Mouse (Mus musculus) cerebellum, postnatal 14 days (tissue): ENCODE measurements around the gene Fam98c.
"Not testable (repeated sequence)": the region's sequence is repeated elsewhere in the genome, so short reads cannot be mapped to it uniquely, and the experiment has no call there.

Source experiments
- DNase-seq, 2 experiments: peaks; one replicate each; pipeline ENCODE4 v3.0.0; 2021; ENCODE audit warnings: mixed read lengths in 2 of 2

The Fam98c gene

DNA sequence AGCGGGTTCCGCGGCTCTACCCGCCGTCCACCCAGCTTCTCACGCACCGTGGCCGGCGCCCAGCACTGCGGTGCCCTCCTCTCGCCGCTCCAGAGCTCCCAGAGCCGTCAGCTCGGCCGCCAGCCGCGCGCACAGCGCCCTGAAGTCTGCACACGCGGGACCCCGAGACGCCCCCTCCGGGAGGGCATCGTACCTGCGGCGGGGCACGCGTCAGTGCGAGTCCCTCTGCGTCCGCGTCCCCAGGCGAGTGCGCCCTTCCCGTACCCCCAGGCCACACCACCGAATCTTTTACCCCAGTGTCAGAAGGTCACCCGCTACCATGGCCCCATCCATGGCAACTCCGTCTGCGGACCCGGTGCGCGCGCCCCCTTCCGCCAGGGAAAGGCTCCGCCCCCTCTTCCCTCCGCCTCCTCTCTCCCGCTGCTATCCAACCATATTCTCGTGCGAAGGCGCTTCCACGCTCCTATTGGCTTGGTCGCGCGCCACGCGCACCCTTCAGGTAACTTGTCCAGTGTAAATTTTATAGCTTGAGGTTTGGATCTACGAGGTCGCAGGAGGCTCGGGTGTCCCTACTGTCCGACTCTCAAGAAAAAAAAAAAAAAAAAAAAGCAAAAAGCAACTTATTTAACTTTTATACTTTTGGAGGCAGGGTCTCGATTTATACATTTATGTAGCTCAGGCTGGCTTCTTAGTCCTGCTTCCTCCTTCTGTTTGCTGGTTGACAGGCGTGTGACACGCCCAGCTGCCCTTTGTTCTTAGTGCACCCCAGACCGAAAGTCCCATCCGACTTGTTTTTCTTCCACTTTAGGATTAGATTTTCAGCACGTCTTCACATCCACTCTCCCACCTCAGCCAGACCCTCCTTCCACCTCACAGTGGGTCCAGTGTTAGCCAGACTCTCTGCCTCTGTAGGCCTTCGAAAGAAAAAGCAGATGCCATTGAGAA lies at the start of gene Fam98c:
TSS of gene Fam98c (minus strand) at position 397 of the 945 bp plus-strand sequence.
- DNase-seq, result peak; percentile 92 to 93

GRCm38 (mm10) chr7:29202577-29202976 lies 46.5 kb upstream of the Fam98c start:
- DNase-seq, result no peak

GRCm38 (mm10) chr7:29194230-29194629 lies 38.2 kb upstream of the Fam98c start:
- DNase-seq, result not testable (repeated sequence)

DNA sequence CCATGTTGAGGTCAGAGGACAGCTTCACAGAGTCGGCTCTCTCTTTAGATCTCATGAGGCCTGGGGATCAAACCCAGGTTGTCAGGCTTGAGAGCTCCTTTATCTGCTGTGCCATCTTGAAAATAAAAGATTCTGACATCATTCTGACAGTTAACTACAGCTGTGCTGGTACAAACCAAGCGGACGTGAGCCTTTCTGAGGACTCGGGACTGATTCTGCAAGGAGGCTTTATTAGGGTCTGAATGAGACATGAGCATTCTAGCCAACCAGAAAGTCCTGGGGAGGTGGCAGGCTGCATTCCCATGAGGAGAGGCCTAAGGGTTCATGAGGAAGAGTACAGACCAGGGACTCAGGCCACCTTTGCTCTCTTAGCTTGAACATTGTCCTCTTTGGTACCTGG lies 25.3 kb upstream of the Fam98c start:
- DNase-seq, result not testable (repeated sequence)

GRCm38 (mm10) chr7:29180854-29181236 lies 24.8 kb upstream of the Fam98c start:
- no peak for DNase-seq

GRCm38 (mm10) chr7:29180077-29180853 lies 24.2 kb upstream of the Fam98c start, which contains the start of gene Psmd8:
Gene Psmd8 (minus strand): TSS chr7:29180701.
- DNase-seq, result peak; percentile 97

DNA sequence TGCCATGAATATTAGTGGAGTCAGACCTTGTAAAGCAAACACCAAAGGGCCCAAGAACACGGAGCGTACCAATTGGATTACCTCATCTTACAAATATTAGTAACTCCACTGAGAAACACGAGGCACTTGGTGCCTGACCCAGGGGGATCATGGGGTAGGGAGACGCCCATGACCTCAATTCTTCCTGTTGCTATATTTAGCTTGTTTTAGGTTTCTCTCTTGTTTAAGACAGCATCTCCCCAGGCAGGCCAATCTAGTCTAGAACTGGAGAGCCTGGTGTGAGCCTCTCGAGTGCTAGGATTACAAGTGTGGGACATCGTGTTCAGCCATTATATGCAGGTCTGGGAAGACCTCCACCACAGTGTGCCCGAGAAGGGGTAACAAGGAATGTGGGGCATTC lies 23.3 kb upstream of the Fam98c start:
- DNase-seq, result no peak

- peak in 1 of 2 experiments; percentile 45 for DNase-seq
These were observed 22.1 kb upstream of the Fam98c start for GRCm38 (mm10) chr7:29178106-29178505.

DNA sequence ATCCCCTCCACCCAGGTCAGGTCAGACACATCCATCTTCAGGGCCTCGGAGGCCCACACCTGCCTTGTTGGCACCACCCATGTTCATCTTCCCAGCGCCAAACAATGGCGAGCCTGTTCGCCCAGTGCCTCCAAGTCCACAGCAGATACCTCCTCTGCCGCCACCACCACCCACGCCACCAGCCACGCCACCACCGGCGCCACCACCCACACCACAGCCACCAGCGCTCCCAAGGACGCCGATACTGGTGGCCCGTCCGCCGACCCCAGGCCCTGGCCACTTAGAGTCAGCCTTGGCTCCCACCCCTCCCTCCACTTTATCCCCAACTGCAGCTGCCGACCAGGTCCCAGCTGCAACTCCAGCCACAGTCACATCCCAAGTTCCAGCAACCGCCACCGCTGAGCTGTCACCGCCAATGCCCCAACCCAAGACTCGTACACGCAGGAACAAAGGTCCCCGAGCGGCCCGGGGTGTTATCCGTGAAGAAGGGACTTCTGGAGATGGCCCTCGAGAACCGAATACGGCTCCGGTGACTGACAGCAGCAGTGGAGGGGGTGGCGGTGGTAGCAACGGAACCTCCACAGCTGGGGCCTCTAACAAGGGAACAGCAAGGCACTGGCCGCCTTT lies 16.5 kb upstream of the Fam98c start:
- DNase-seq, result no peak

DNA sequence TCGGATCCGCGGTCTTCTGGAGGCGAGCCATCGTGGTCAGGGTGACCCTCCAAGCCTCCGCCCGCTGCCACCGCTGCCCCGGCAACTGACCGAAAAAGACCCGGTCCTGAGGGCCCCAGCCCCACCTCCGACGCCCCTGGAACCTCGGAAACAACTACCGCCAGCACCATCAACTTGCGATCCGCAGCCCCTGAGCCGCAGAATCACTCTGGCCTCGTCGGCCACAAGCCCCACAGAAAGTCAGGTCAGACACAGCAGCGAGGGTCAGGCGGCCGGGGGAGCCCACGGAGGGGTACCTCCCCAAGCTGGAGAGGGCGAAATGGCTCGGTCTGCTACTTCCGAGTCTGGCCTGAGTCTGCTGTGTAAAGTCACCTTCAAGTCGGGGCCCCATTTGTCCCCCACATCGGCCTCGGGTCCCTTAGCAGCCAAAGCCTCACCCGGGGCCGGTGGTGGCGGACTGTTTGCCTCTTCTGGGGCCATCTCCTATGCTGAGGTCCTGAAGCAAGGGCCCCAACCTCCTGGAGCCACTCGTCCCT lies 15.6 kb upstream of the Fam98c start:
- DNase-seq, result no peak

- peak in 1 of 2 experiments; percentile 65 for DNase-seq
These were observed 14.9 kb upstream of the Fam98c start for GRCm38 (mm10) chr7:29170755-29171561.

DNA sequence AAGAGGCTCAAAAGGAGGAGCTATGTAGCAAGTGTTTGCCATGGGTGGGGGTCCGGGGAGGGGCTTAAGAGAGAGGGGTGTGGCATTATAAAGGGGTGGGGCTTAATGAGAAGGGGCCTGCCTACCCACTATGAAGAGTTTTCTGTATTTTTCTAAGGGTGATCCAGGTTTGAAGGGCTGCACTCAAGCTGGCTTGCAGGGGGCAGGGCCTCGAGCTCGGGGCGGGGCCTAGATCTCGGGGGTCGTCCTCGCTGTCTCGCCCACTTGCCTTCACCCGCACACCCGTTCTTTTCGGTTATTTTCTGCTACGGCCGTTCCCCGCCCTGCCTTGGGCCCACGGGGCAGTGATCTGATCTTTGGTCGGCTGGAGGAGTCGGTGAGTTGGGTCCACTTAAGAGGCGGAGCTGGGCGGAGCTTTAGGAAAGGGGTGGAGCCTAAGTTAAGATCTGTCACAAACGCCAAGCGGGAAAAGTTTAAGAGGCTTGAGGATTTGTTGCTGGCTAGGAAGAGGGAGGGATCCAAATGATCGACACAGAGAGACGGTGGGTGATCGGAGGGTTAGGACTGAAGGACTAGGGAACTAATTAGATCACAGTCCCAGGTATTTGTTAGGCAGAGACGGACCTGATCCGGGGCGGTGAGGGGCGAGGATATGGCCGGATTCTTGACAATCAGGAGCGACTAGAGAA lies 14.2 kb upstream of the Fam98c start, which contains the start of the genes Ggn and Spred3:
TSS of gene Ggn (plus strand) at position 145 of the 689 bp plus-strand sequence.
TSS of gene Spred3 (minus strand) at position 346 of the 689 bp plus-strand sequence.
- peak; percentile 61 to 68 for DNase-seq

- DNase-seq, result peak; percentile 93 to 95
These were observed 13.4 kb upstream of the Fam98c start for GRCm38 (mm10) chr7:29169231-29170065.

GRCm38 (mm10) chr7:29168791-29169230 lies 12.8 kb upstream of the Fam98c start:
- DNase-seq, result peak; percentile 65 to 72

DNA sequence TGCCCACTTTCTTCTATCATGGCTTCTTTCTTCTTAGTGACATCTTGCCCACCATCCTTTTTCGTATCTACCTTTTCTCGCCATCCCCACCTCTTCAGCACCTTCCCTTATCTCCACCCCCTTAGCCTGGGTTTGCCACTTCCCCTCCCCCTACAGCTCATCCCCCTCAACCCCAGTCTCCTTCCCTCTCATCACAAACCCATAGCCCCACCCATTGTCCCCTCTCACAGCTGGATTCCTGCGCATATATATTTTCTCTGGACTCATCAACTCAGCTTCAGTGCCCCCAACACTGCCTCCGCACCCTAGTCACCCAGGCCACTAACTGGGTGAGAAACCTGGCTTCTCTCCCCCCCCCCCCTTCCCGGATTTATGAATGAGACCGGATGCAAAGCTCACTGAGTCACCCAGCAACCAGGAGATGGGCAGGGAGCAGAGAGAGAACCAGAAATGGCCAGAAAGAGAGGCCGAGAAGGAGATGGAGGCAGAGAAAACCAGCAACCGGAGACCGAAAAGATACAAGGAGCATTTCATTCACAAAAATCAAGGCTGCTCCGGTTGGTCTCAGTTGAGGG lies 12.2 kb upstream of the Fam98c start:
- no peak for DNase-seq

DNA sequence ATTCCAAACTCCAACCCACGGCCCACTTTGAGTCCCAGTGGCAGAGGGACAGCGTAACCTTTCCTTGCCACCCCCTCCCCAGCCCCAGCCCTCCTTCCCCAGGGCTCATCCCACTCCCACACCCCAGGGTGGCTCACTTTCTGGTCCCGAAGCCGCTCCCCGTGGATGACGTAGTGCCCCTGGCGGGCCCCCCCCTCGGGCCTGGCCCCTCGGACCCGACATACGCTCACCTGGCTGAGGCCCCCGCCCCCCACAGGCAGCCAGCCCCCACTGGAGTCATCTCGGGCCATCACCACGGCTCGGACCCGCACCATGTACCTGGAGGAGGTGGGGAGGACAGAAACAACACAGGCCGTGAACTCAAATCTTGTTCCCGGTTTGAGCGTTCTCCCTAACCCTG lies 11.6 kb upstream of the Fam98c start:
- DNase-seq, result peak in 1 of 2 experiments; percentile 44

GRCm38 (mm10) chr7:29162750-29163525 lies 6.9 kb upstream of the Fam98c start:
- DNase-seq, result no peak

GRCm38 (mm10) chr7:29162294-29162693 lies 6.3 kb upstream of the Fam98c start:
- no peak for DNase-seq

DNA sequence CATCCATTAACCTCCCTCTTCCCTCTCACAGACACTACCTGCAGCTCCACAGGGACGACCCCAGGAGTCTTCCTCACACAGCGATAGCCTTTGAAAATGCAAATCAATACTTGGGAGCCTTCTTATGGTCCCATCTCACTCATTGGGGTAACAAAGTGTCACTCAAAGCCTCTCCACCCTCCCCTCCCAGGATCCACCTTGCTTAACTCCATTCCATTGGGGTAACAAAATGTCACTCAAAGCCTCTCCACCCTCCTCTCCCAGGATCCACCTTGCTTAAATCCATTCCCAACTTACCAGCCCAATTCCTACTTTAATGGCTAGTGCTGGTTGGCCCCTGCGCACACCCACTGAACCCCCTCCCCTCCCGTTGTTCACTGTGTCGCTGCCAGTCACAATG lies 2.2 kb upstream of the Fam98c start:
- DNase-seq, result no peak
